ENCODE assay signal across 22 mouse cellular contexts in genomic region chr14:20958971-20959370, GRCm38 (mm10).
"Had no signal": no experiment of that assay in that cellular context is flagged by ENCODE, and none has a peak within 500 bp of the region (broad histone marks: within the 10 kb centered on the region; RNA-seq: fewer than 3 reads in every experiment).

No protein-coding gene starts in this region.

- DNase-seq: kidney, adult 18-20 months; kidney, adult 9 months; kidney, postnatal 14 days; kidney, postnatal 4 days; liver; right cerebral cortex, adult 18-20 months; right cerebral cortex, postnatal 14 days; spleen, adult 18-20 months; thymus, postnatal 25 days had no signal

- H3K4me1 ChIP-seq: stomach, embryonic 15.5 days had no signal

- ATAC-seq: hindbrain, postnatal 0 days; inflammation-experienced regulatory T-cells, adult 6 months; intestine, embryonic 16.5 days; liver, embryonic 12.5 days; midbrain, embryonic 13.5 days; midbrain, embryonic 16.5 days had no signal

- H3K27me3 ChIP-seq: limb, embryonic 13.5 days; liver, embryonic 12.5 days; liver, embryonic 15.5 days; midbrain, embryonic 13.5 days; neural tube, embryonic 13.5 days; stomach, embryonic 15.5 days had no signal

- H3K9ac ChIP-seq: limb, embryonic 13.5 days; liver, embryonic 12.5 days; liver, embryonic 15.5 days; midbrain, embryonic 13.5 days; neural tube, embryonic 13.5 days; stomach, embryonic 15.5 days had no signal

- H3K4me2 ChIP-seq: limb, embryonic 13.5 days; liver, embryonic 12.5 days; liver, embryonic 15.5 days; midbrain, embryonic 13.5 days; neural tube, embryonic 13.5 days; stomach, embryonic 15.5 days had no signal

- H3K27ac ChIP-seq: hindbrain, postnatal 0 days; limb, embryonic 10.5 days; limb, embryonic 13.5 days; liver, embryonic 12.5 days; liver, embryonic 15.5 days; macrophage; midbrain, embryonic 13.5 days; neural tube, embryonic 13.5 days; stomach, embryonic 15.5 days had no signal

- H3K9me3 ChIP-seq: limb, embryonic 10.5 days; limb, embryonic 13.5 days; liver, embryonic 12.5 days; liver, embryonic 15.5 days; midbrain, embryonic 13.5 days; neural tube, embryonic 13.5 days; stomach, embryonic 15.5 days had no signal

- H3K4me3 ChIP-seq: limb, embryonic 10.5 days; limb, embryonic 13.5 days; liver, embryonic 12.5 days; liver, embryonic 15.5 days; midbrain, embryonic 13.5 days; myocyte; neural tube, embryonic 13.5 days; stomach, embryonic 15.5 days had no signal

- H3K36me3 ChIP-seq: liver, embryonic 15.5 days; midbrain, embryonic 13.5 days; neural tube, embryonic 13.5 days; stomach, embryonic 15.5 days had no signal
